Mouse (Mus musculus) heart, postnatal 14 days (tissue): ENCODE results near the gene Lasp1. TPM values are rescaled to one million over a fixed set of nuclear protein-coding genes. Genes with fewer than 3 reads are reported as not detected.
A peak's percentile ranks its signal among the peaks of the same experiment; 100 is the strongest.
"Not testable (repeated sequence)": the region's sequence is repeated elsewhere in the genome, so short reads cannot be mapped to it uniquely, and the experiment has no call there.

Experiments used
- DNase-seq, 2 experiments: peaks; one replicate each; pipeline ENCODE4 v3.0.0; 2021 to 2022
- intact Hi-C: fragments of 180-260 bp; cut with DNase I; formaldehyde crosslinking; loops from one replicate; pipeline ENCODE4 v1.15.1; 2025
- total RNA-seq, 2 experiments: library from RNA; stranded (reverse); gene quantifications; 2 replicates each; pipeline ENCODE4 v1.2.3; 2021

The Lasp1 gene
- total RNA-seq, 2 experiments from 2014 or later = 47.8 to 49.6 TPM

GRCm38 (mm10) chr11:97824168-97824567 is 25.4 kb downstream of the Lasp1 start:
- DNase-seq = no peak
- intact Hi-C loops = no loop called here

- DNase-seq = no peak
- intact Hi-C loops = no loop called here
Observed at GRCm38 (mm10) chr11:97824895-97825294, 26.1 kb downstream of the Lasp1 start.

GRCm38 (mm10) chr11:97825295-97825694 is 26.5 kb downstream of the Lasp1 start:
- no peak for DNase-seq
- intact Hi-C loops = no loop called here

- intact Hi-C loops = no loop called here
- no peak for DNase-seq
Observed at GRCm38 (mm10) chr11:97825971-97826370, 27.2 kb downstream of the Lasp1 start.

GRCm38 (mm10) chr11:97826414-97826813 is 27.6 kb downstream of the Lasp1 start:
- intact Hi-C loops = no loop called here
- DNase-seq = no peak

- intact Hi-C loops = no loop called here
Observed at GRCm38 (mm10) chr11:97827654-97828053, 28.9 kb downstream of the Lasp1 start.

GRCm38 (mm10) chr11:97829365-97829764 is 30.6 kb downstream of the Lasp1 start:
- intact Hi-C loops = no loop called here
- no peak for DNase-seq

More at GRCm38 (mm10) chr11:97827654-97828053, 28.9 kb downstream of the Lasp1 start:
- no peak for DNase-seq

GRCm38 (mm10) chr11:97829913-97830476 is 31.2 kb downstream of the Lasp1 start:
- intact Hi-C loops = no loop called here
- no peak for DNase-seq

GRCm38 (mm10) chr11:97830501-97830900 is 31.7 kb downstream of the Lasp1 start:
- intact Hi-C loops = no loop called here

GRCm38 (mm10) chr11:97832001-97832400 is 33.2 kb downstream of the Lasp1 start:
- intact Hi-C loops = no loop called here
- no peak for DNase-seq

More at GRCm38 (mm10) chr11:97830501-97830900, 31.7 kb downstream of the Lasp1 start:
- no peak for DNase-seq

GRCm38 (mm10) chr11:97833352-97833751 is 34.6 kb downstream of the Lasp1 start:
- intact Hi-C loops = no loop called here
- DNase-seq = no peak

- intact Hi-C loops = loop anchor here (2.0 kb wide), 1 partner anchor 14 kb away; no protein-coding TSS in a partner anchor
- DNase-seq = no peak
Observed at GRCm38 (mm10) chr11:97836541-97836940, 37.7 kb downstream of the Lasp1 start.

- not testable (repeated sequence) for DNase-seq
- intact Hi-C loops = loop anchor here (2.0 kb wide), 1 partner anchor 14 kb away; no protein-coding TSS in a partner anchor
Observed at GRCm38 (mm10) chr11:97837051-97837450, 38.3 kb downstream of the Lasp1 start.

GRCm38 (mm10) chr11:97837641-97838149 is 38.9 kb downstream of the Lasp1 start:
- intact Hi-C loops = loop anchor here (2.0 kb wide), 1 partner anchor 15 kb away; no protein-coding TSS in a partner anchor
- DNase-seq = no peak

- intact Hi-C loops = no loop called here
- DNase-seq = no peak
Observed at GRCm38 (mm10) chr11:97838779-97839440, 40.1 kb downstream of the Lasp1 start.

GRCm38 (mm10) chr11:97839441-97840134 is 40.8 kb downstream of the Lasp1 start:
- no peak for DNase-seq
- intact Hi-C loops = loop anchor here (2.0 to 5.0 kb wide), 2 partner anchors 38 to 39 kb away; no protein-coding TSS in a partner anchor

- DNase-seq = no peak
Observed at GRCm38 (mm10) chr11:97840135-97840490, 41.3 kb downstream of the Lasp1 start.

GRCm38 (mm10) chr11:97840539-97840954 is 41.7 kb downstream of the Lasp1 start, which contains the start of gene B230217C12Rik:
B230217C12Rik (plus strand) TSS chr11:97840780.
- DNase-seq = no peak
- intact Hi-C loops = loop anchor here (2.0 to 5.0 kb wide), 2 partner anchors 37 to 40 kb away; no protein-coding TSS in a partner anchor

More at GRCm38 (mm10) chr11:97840135-97840490, 41.3 kb downstream of the Lasp1 start:
- intact Hi-C loops = loop anchor here (2.0 to 5.0 kb wide), 2 partner anchors 37 to 39 kb away; no protein-coding TSS in a partner anchor

- DNase-seq = peak; percentile 64 to 67
- intact Hi-C loops = loop anchor here (2.0 to 5.0 kb wide), 2 partner anchors 36 to 40 kb away; no protein-coding TSS in a partner anchor
Observed at GRCm38 (mm10) chr11:97840991-97841661, 42.3 kb downstream of the Lasp1 start.

GRCm38 (mm10) chr11:97842001-97842400 is 43.2 kb downstream of the Lasp1 start:
- intact Hi-C loops = loop anchor here (5.0 kb wide), 1 partner anchor 35 kb away; no protein-coding TSS in a partner anchor
- no peak for DNase-seq
